Mouse (Mus musculus) midbrain, embryonic 12.5 days (tissue): ENCODE measurements around the gene Pfn3. TPM values are rescaled to one million over a fixed set of nuclear protein-coding genes. Genes with fewer than 3 reads are reported as not detected.

ENCODE experiments used
- ATAC-seq: fragments of 200-750 bp; cut with Nextera tagmentation; 2 replicates; pipeline ENCODE4 v1.8.0; 2017; ENCODE audit warnings: low read depth, moderate TSS enrichment, moderate library complexity; ENCODE audit not compliant: low FRiP score
- H3K27ac ChIP-seq: fragments of 300-500 bp; sonication (generic); replicated peaks from 2 replicates; pipeline ENCODE4 v1.5.1; 2016; ENCODE audit warnings: mild to moderate bottlenecking
- H3K27me3 ChIP-seq: fragments of 300-500 bp; sonication (generic); 2 replicates; pipeline ENCODE4 v1.6.1; 2016; ENCODE audit warnings: mild to moderate bottlenecking
- H3K36me3 ChIP-seq: fragments of 300-500 bp; sonication (generic); 2 replicates; pipeline ENCODE4 v1.6.1; 2016
- H3K4me1 ChIP-seq: fragments of 300-500 bp; sonication (generic); 2 replicates; pipeline ENCODE4 v1.6.1; 2016
- H3K4me2 ChIP-seq: fragments of 300-500 bp; sonication (generic); replicated peaks from 2 replicates; pipeline ENCODE4 v1.6.1; 2016; ENCODE audit warnings: mild to moderate bottlenecking, moderate library complexity
- H3K4me3 ChIP-seq: fragments of 300-500 bp; sonication (generic); 2 replicates; pipeline ENCODE4 v1.5.1; 2016; ENCODE audit warnings: mild to moderate bottlenecking
- H3K9ac ChIP-seq: fragments of 300-500 bp; sonication (generic); replicated peaks from 2 replicates; pipeline ENCODE4 v1.6.1; 2016; ENCODE audit warnings: mild to moderate bottlenecking, moderate library complexity
- H3K9me3 ChIP-seq: fragments of 300-500 bp; sonication (generic); 2 replicates; pipeline ENCODE4 v1.6.1; 2016; ENCODE audit warnings: mild to moderate bottlenecking
- WGBS: fragments of 180-500 bp; shearing (Covaris S2); methylation state at CpG from one replicate; pipeline ENCODE4 v1.1.7; 2016; 5-methylcytosine and 5-hydroxymethylcytosine counted together
- polyA plus RNA-seq: library from polyadenylated mRNA; unstranded; fragments of >200 nt; fragmentation: Nextera tagmentation; extraction: Ambion mirVana; gene quantifications from 2 replicates; pipeline ENCODE4 v1.2.1, GENCODE M21; 2016

The Pfn3 gene
- polyA plus RNA-seq, 1 experiment from 2014 or later, result not detected

GRCm38 (mm10) chr13:55404853-55405782, 9.9 kb downstream of the Pfn3 start:
- ATAC-seq, result peak; percentile 85
- no peaks in the 10 kb centered on the region for H3K36me3 ChIP-seq
- no peak overlapping the region; the same call in 1 of the 2 replicates for H3K9ac ChIP-seq
- H3K4me2 ChIP-seq, result peak overlapping the region; percentile 7; the same call in 1 of the 2 replicates
- WGBS, result 19% methylated on average over 11 of the region's 11 CpGs
- peaks cover 22% of the 10 kb centered on the region; the same call in 1 of the 2 replicates for H3K27me3 ChIP-seq
- no peak overlapping the region for H3K4me3 ChIP-seq
- peaks cover 14% of the 10 kb centered on the region for H3K4me1 ChIP-seq
- H3K27ac ChIP-seq, result peak overlapping the region; percentile 56
- H3K9me3 ChIP-seq, result no peaks in the 10 kb centered on the region

GRCm38 (mm10) chr13:55403935-55404852, 10.8 kb downstream of the Pfn3 start:
- 77% methylated on average over 15 of the region's 15 CpGs for WGBS
- no peak for ATAC-seq
- peak overlapping the region; percentile 7; the same call in 1 of the 2 replicates for H3K27ac ChIP-seq
- H3K27me3 ChIP-seq, result peaks cover 22% of the 10 kb centered on the region
- no peak overlapping the region for H3K4me3 ChIP-seq
- no peak overlapping the region for H3K9ac ChIP-seq
- no peak overlapping the region for H3K4me2 ChIP-seq
- no peaks in the 10 kb centered on the region for H3K9me3 ChIP-seq
- H3K4me1 ChIP-seq, result peaks cover 14% of the 10 kb centered on the region
- H3K36me3 ChIP-seq, result no peaks in the 10 kb centered on the region

- no peak overlapping the region for H3K9ac ChIP-seq
- 0 out of 2 replicates have a peak overlapping the region, but pooled peaks have one; percentile 7 for H3K27ac ChIP-seq
- no peak for ATAC-seq
- H3K36me3 ChIP-seq, result no peaks in the 10 kb centered on the region
- no peaks in the 10 kb centered on the region for H3K9me3 ChIP-seq
- no peak overlapping the region for H3K4me3 ChIP-seq
- H3K27me3 ChIP-seq, result peaks cover 27% of the 10 kb centered on the region
- H3K4me2 ChIP-seq, result no peak overlapping the region
- 71% methylated on average over 7 of the region's 7 CpGs for WGBS
- H3K4me1 ChIP-seq, result peaks cover 14% of the 10 kb centered on the region
Observed at GRCm38 (mm10) chr13:55403266-55403665, 11.8 kb downstream of the Pfn3 start.

GRCm38 (mm10) chr13:55400039-55400346, 15.0 kb downstream of the Pfn3 start:
- no peak overlapping the region for H3K4me3 ChIP-seq
- H3K27me3 ChIP-seq, result peaks cover 21% of the 10 kb centered on the region
- H3K27ac ChIP-seq, result no peak overlapping the region
- peaks cover 5% of the 10 kb centered on the region; the same call in 1 of the 2 replicates for H3K4me1 ChIP-seq
- ATAC-seq, result no peak
- H3K9ac ChIP-seq, result no peak overlapping the region
- no peaks in the 10 kb centered on the region for H3K36me3 ChIP-seq
- WGBS, result 86% methylated on average over 1 of the region's 1 CpGs
- no peak overlapping the region for H3K4me2 ChIP-seq
- H3K9me3 ChIP-seq, result no peaks in the 10 kb centered on the region

- H3K27me3 ChIP-seq, result peaks cover 21% of the 10 kb centered on the region
- WGBS, result 66% methylated on average over 5 of the region's 5 CpGs
- no peak overlapping the region for H3K4me2 ChIP-seq
- H3K36me3 ChIP-seq, result no peaks in the 10 kb centered on the region
- H3K9ac ChIP-seq, result no peak overlapping the region
- no peaks in the 10 kb centered on the region for H3K9me3 ChIP-seq
- ATAC-seq, result no peak
- H3K4me1 ChIP-seq, result peaks cover 5% of the 10 kb centered on the region; the same call in 1 of the 2 replicates
- no peak overlapping the region for H3K4me3 ChIP-seq
- H3K27ac ChIP-seq, result no peak overlapping the region
Observed at GRCm38 (mm10) chr13:55399300-55400038, 15.6 kb downstream of the Pfn3 start.

- no peak for ATAC-seq
- H3K9ac ChIP-seq, result no peak within 1 kb of the TSS
- no peak within 1 kb of the TSS for H3K4me2 ChIP-seq
- no peak within 1 kb of the TSS for H3K4me3 ChIP-seq
- WGBS, result 85% methylated on average over 1 of the region's 1 CpGs
- H3K4me1 ChIP-seq, result no peaks in the 10 kb centered on the region
- H3K36me3 ChIP-seq, result no peaks in the 10 kb centered on the region
- no peaks in the 10 kb centered on the region for H3K9me3 ChIP-seq
- H3K27ac ChIP-seq, result no peak within 1 kb of the TSS
- H3K27me3 ChIP-seq, result peaks cover 18% of the 10 kb centered on the region
Observed at GRCm38 (mm10) chr13:55398088-55398487, 16.9 kb downstream of the Pfn3 start, which contains the start of gene Slc34a1. TSS of gene Slc34a1 (plus strand) at chr13:55398187.

GRCm38 (mm10) chr13:55392933-55393332, 22.1 kb downstream of the Pfn3 start:
- 72% methylated on average over 4 of the region's 4 CpGs for WGBS
- no peaks in the 10 kb centered on the region for H3K4me1 ChIP-seq
- no peak overlapping the region for H3K4me2 ChIP-seq
- no peak overlapping the region for H3K27ac ChIP-seq
- no peaks in the 10 kb centered on the region for H3K36me3 ChIP-seq
- no peak for ATAC-seq
- peaks cover 2% of the 10 kb centered on the region; the same call in 1 of the 2 replicates for H3K27me3 ChIP-seq
- H3K4me3 ChIP-seq, result no peak overlapping the region
- H3K9ac ChIP-seq, result no peak overlapping the region
- H3K9me3 ChIP-seq, result peaks cover 3% of the 10 kb centered on the region; the same call in 1 of the 2 replicates

- H3K4me1 ChIP-seq, result no peaks in the 10 kb centered on the region
- no peak for ATAC-seq
- no peak overlapping the region for H3K27ac ChIP-seq
- peaks cover 3% of the 10 kb centered on the region; the same call in 1 of the 2 replicates for H3K9me3 ChIP-seq
- H3K4me3 ChIP-seq, result no peak overlapping the region
- H3K27me3 ChIP-seq, result peaks cover 3% of the 10 kb centered on the region
- 100% methylated on average over 1 of the region's 1 CpGs for WGBS
- H3K36me3 ChIP-seq, result no peaks in the 10 kb centered on the region
- H3K4me2 ChIP-seq, result no peak overlapping the region
- no peak overlapping the region for H3K9ac ChIP-seq
Observed at GRCm38 (mm10) chr13:55391626-55392029, 23.4 kb downstream of the Pfn3 start.

- H3K27me3 ChIP-seq, result peaks cover 3% of the 10 kb centered on the region
- ATAC-seq, result no peak
- 93% methylated on average over 3 of the region's 3 CpGs for WGBS
Observed at GRCm38 (mm10) chr13:55390644-55391043, 24.4 kb downstream of the Pfn3 start.

GRCm38 (mm10) chr13:55381790-55382189, 33.2 kb downstream of the Pfn3 start:
- no peak overlapping the region for H3K4me3 ChIP-seq

More at GRCm38 (mm10) chr13:55390644-55391043, 24.4 kb downstream of the Pfn3 start:
- H3K9me3 ChIP-seq, result peaks cover 3% of the 10 kb centered on the region; the same call in 1 of the 2 replicates
- H3K9ac ChIP-seq, result no peak overlapping the region
- no peaks in the 10 kb centered on the region for H3K36me3 ChIP-seq
- H3K4me1 ChIP-seq, result no peaks in the 10 kb centered on the region
- no peak overlapping the region for H3K4me3 ChIP-seq
- no peak overlapping the region for H3K27ac ChIP-seq
- no peak overlapping the region for H3K4me2 ChIP-seq

GRCm38 (mm10) chr13:55378907-55379580, 36.0 kb downstream of the Pfn3 start:
- Histone ChIP-seq H3K36me3 (no peaks in the 10 kb centered on the region), H3K4me1 (no peaks in the 10 kb centered on the region), H3K9ac (no peak overlapping the region), H3K4me2 (peak overlapping the region; percentile 12; the same call in 1 of the 2 replicates), H3K4me3 (no peak overlapping the region), H3K27me3 (peaks cover 78% of the 10 kb centered on the region), H3K9me3 (no peaks in the 10 kb centered on the region), H3K27ac (no peak overlapping the region)
- 5% methylated on average over 32 of the region's 32 CpGs for WGBS
- no peak for ATAC-seq

More at GRCm38 (mm10) chr13:55381790-55382189, 33.2 kb downstream of the Pfn3 start:
- no peak for ATAC-seq
- H3K36me3 ChIP-seq, result no peaks in the 10 kb centered on the region
- no peak overlapping the region for H3K9ac ChIP-seq
- H3K4me2 ChIP-seq, result no peak overlapping the region
- peaks cover 58% of the 10 kb centered on the region for H3K27me3 ChIP-seq
- WGBS, result 77% methylated on average over 4 of the region's 4 CpGs
- H3K4me1 ChIP-seq, result no peaks in the 10 kb centered on the region
- H3K9me3 ChIP-seq, result no peaks in the 10 kb centered on the region
- no peak overlapping the region for H3K27ac ChIP-seq
